Mouse (Mus musculus) frontal cortex, adult (tissue): Measurements from ENCODE around the gene Kyat1.
"Not testable (repeated sequence)": the region's sequence is repeated elsewhere in the genome, so short reads cannot be mapped to it uniquely, and the experiment has no call there.

Experiments used
- ATAC-seq: cut with Nextera tagmentation; 2 replicates; pipeline ENCODE4 v1.9.2; 2017; ENCODE audit warnings: mild to moderate bottlenecking, moderate library complexity, mixed read lengths; ENCODE audit not compliant: low TSS enrichment

Gene Kyat1

GRCm38 (mm10) chr2:30173541-30174240 lies 32.0 kb downstream of the Kyat1 start:
- ATAC-seq, result no peak

GRCm38 (mm10) chr2:30171997-30172382 lies 33.7 kb downstream of the Kyat1 start:
- peak; percentile 41; the same call in 1 of the 2 replicates for ATAC-seq

GRCm38 (mm10) chr2:30171371-30171996 lies 34.2 kb downstream of the Kyat1 start, which contains the start of gene Endog:
TSS of gene Endog (plus strand) at chr2:30171493.
- peak; percentile 95 for ATAC-seq

- ATAC-seq, result no peak
Observed at GRCm38 (mm10) chr2:30166677-30167076, 39.0 kb downstream of the Kyat1 start.

GRCm38 (mm10) chr2:30164340-30164932 lies 41.2 kb downstream of the Kyat1 start:
- ATAC-seq, result no peak

- ATAC-seq, result no peak
Observed at GRCm38 (mm10) chr2:30161809-30162208, 43.8 kb downstream of the Kyat1 start.

- ATAC-seq, result peak; percentile 70; the same call in 1 of the 2 replicates
Observed at GRCm38 (mm10) chr2:30159871-30160270, 45.8 kb downstream of the Kyat1 start.

GRCm38 (mm10) chr2:30152616-30153015 lies 53.0 kb downstream of the Kyat1 start:
- ATAC-seq, result no peak; the same call in 1 of the 2 replicates

GRCm38 (mm10) chr2:30151840-30152239 lies 53.8 kb downstream of the Kyat1 start:
- no peak for ATAC-seq

- ATAC-seq, result no peak
Observed at GRCm38 (mm10) chr2:30147466-30147865, 58.2 kb downstream of the Kyat1 start.

GRCm38 (mm10) chr2:30144436-30144835 lies 61.2 kb downstream of the Kyat1 start:
- ATAC-seq, result no peak

GRCm38 (mm10) chr2:30140021-30140420 lies 65.6 kb downstream of the Kyat1 start:
- not testable (repeated sequence) for ATAC-seq

GRCm38 (mm10) chr2:30136458-30136857 lies 69.2 kb downstream of the Kyat1 start:
- no peak for ATAC-seq
